Mouse (Mus musculus) embryonic facial prominence, embryonic 13.5 days (tissue): Measurements from ENCODE around the gene Spats2l. TPM values are rescaled to one million over a fixed set of nuclear protein-coding genes. Genes with fewer than 3 reads are reported as not detected.

Experiments
- ATAC-seq: fragments of 200-750 bp; cut with Nextera tagmentation; 2 replicates; pipeline ENCODE4 v1.8.0; 2017; ENCODE audit warnings: low read depth; ENCODE audit not compliant: insufficient number of reproducible peaks, insufficient read depth, low FRiP score, low TSS enrichment
- H3K27ac ChIP-seq: fragments of 300-500 bp; sonication (generic); 2 replicates; pipeline ENCODE4 v1.5.1; 2015; ENCODE audit warnings: moderate library complexity, mild to moderate bottlenecking, inconsistent platforms
- H3K27me3 ChIP-seq: fragments of 300-500 bp; sonication (generic); 2 replicates; pipeline ENCODE4 v1.6.1; 2015; ENCODE audit warnings: mild to moderate bottlenecking, inconsistent platforms
- H3K36me3 ChIP-seq: fragments of 300-500 bp; sonication (generic); 2 replicates; pipeline ENCODE4 v1.6.1; 2015; ENCODE audit warnings: mild to moderate bottlenecking, inconsistent platforms
- H3K4me1 ChIP-seq: fragments of 300-500 bp; sonication (generic); 2 replicates; pipeline ENCODE4 v1.6.1; 2015; ENCODE audit warnings: inconsistent platforms
- H3K4me2 ChIP-seq: fragments of 300-500 bp; sonication (generic); 2 replicates; pipeline ENCODE4 v1.6.1; 2015; ENCODE audit warnings: moderate library complexity, mild to moderate bottlenecking, inconsistent platforms
- H3K4me3 ChIP-seq: fragments of 300-500 bp; sonication (generic); 2 replicates; pipeline ENCODE4 v1.5.1; 2015; ENCODE audit warnings: mild to moderate bottlenecking, inconsistent platforms
- H3K9ac ChIP-seq: fragments of 300-500 bp; sonication (generic); 2 replicates; pipeline ENCODE4 v1.6.1; 2015; ENCODE audit warnings: mild to moderate bottlenecking, inconsistent platforms
- H3K9me3 ChIP-seq: fragments of 300-500 bp; sonication (generic); 2 replicates; pipeline ENCODE4 v1.6.1; 2016; ENCODE audit warnings: inconsistent platforms
- WGBS: fragments of 180-500 bp; shearing (Covaris S2); methylation state at CpG from one replicate; pipeline ENCODE4 v1.1.7; 2015; ENCODE audit warnings: mixed read lengths; 5-methylcytosine and 5-hydroxymethylcytosine counted together
- polyA plus RNA-seq: library from polyadenylated mRNA; unstranded; fragments of >200 nt; fragmentation: Nextera tagmentation; extraction: Ambion mirVana; gene quantifications from 2 replicates; pipeline ENCODE4 v1.2.1, GENCODE M21; 2015

Spats2l gene
- 143 and 156 TPM in 2 replicates for polyA plus RNA-seq

- Histone ChIP-seq H3K4me1 (peaks cover 24% of the 10 kb centered on the region), H3K9me3 (no peaks in the 10 kb centered on the region), H3K9ac (peak within 1 kb of the TSS; percentile 95), H3K27me3 (no peaks in the 10 kb centered on the region), H3K4me3 (peak within 1 kb of the TSS; percentile 88), H3K36me3 (no peaks in the 10 kb centered on the region), H3K4me2 (peak within 1 kb of the TSS; percentile 78), H3K27ac (peak within 1 kb of the TSS; percentile 98)
- WGBS: under 1% methylated on average over 22 of the region's 22 CpGs
- ATAC-seq: peak; percentile 52; the same call in 1 of the 2 replicates
Observed at GRCm38 (mm10) chr1:57774001-57774667, at the start of gene Spats2l. Gene Spats2l, plus strand, starts transcription at chr1:57774162.

GRCm38 (mm10) chr1:57725268-57725667 is 48.7 kb upstream of the Spats2l start:
- H3K4me2 ChIP-seq: no peak overlapping the region
- no peak overlapping the region for H3K9ac ChIP-seq
- no peaks in the 10 kb centered on the region for H3K27me3 ChIP-seq
- no peaks in the 10 kb centered on the region for H3K9me3 ChIP-seq
- ATAC-seq: no peak
- WGBS: 92% methylated on average over 5 of the region's 5 CpGs
- H3K4me1 ChIP-seq: peaks cover 6% of the 10 kb centered on the region; the same call in 1 of the 2 replicates
- no peaks in the 10 kb centered on the region for H3K36me3 ChIP-seq
- no peak overlapping the region for H3K4me3 ChIP-seq
- H3K27ac ChIP-seq: no peak overlapping the region

GRCm38 (mm10) chr1:57735877-57736276 is 38.1 kb upstream of the Spats2l start:
- no peak for ATAC-seq
- Histone ChIP-seq H3K9me3 (no peaks in the 10 kb centered on the region), H3K4me2 (no peak overlapping the region), H3K9ac (no peak overlapping the region), H3K4me3 (no peak overlapping the region), H3K27me3 (no peaks in the 10 kb centered on the region), H3K36me3 (no peaks in the 10 kb centered on the region), H3K4me1 (no peaks in the 10 kb centered on the region), H3K27ac (no peak overlapping the region)
- 59% methylated on average over 4 of the region's 4 CpGs for WGBS

GRCm38 (mm10) chr1:57741740-57742139 is 32.2 kb upstream of the Spats2l start:
- H3K9ac ChIP-seq: no peak overlapping the region
- no peaks in the 10 kb centered on the region for H3K27me3 ChIP-seq
- no peak overlapping the region for H3K4me3 ChIP-seq
- H3K4me2 ChIP-seq: no peak overlapping the region
- WGBS: 83% methylated on average over 8 of the region's 8 CpGs
- H3K4me1 ChIP-seq: peaks cover 9% of the 10 kb centered on the region
- no peak overlapping the region for H3K27ac ChIP-seq
- H3K36me3 ChIP-seq: no peaks in the 10 kb centered on the region
- no peak for ATAC-seq
- H3K9me3 ChIP-seq: no peaks in the 10 kb centered on the region

- no peaks in the 10 kb centered on the region for H3K27me3 ChIP-seq
- H3K4me2 ChIP-seq: no peak overlapping the region
- no peak overlapping the region for H3K27ac ChIP-seq
- H3K9me3 ChIP-seq: no peaks in the 10 kb centered on the region
- peaks cover 9% of the 10 kb centered on the region for H3K4me1 ChIP-seq
- H3K36me3 ChIP-seq: no peaks in the 10 kb centered on the region
- H3K4me3 ChIP-seq: no peak overlapping the region
- no peak for ATAC-seq
- 87% methylated on average over 2 of the region's 2 CpGs for WGBS
- H3K9ac ChIP-seq: no peak overlapping the region
Observed at GRCm38 (mm10) chr1:57742266-57742665, 31.7 kb upstream of the Spats2l start.

GRCm38 (mm10) chr1:57751781-57752180 is 22.2 kb upstream of the Spats2l start:
- no peak overlapping the region for H3K9ac ChIP-seq
- H3K9me3 ChIP-seq: no peaks in the 10 kb centered on the region
- ATAC-seq: no peak
- no peaks in the 10 kb centered on the region for H3K36me3 ChIP-seq
- peaks cover 9% of the 10 kb centered on the region; the same call in 1 of the 2 replicates for H3K4me1 ChIP-seq
- no peaks in the 10 kb centered on the region for H3K27me3 ChIP-seq
- WGBS: 71% methylated on average over 3 of the region's 3 CpGs
- no peak overlapping the region for H3K4me2 ChIP-seq
- H3K4me3 ChIP-seq: no peak overlapping the region
- H3K27ac ChIP-seq: no peak overlapping the region

- Histone ChIP-seq H3K9me3 (no peaks in the 10 kb centered on the region), H3K36me3 (no peaks in the 10 kb centered on the region), H3K27ac (no peak overlapping the region), H3K4me3 (no peak overlapping the region), H3K4me1 (no peaks in the 10 kb centered on the region), H3K9ac (no peak overlapping the region), H3K4me2 (no peak overlapping the region), H3K27me3 (no peaks in the 10 kb centered on the region)
- no peak for ATAC-seq
- WGBS: 90% methylated on average over 7 of the region's 7 CpGs
Observed at GRCm38 (mm10) chr1:57766396-57766795, 7.6 kb upstream of the Spats2l start.

GRCm38 (mm10) chr1:57773326-57773725 is 636 bp upstream of the Spats2l start:
- H3K27ac ChIP-seq: no peak overlapping the region

GRCm38 (mm10) chr1:57774668-57775495 is 920 bp downstream of the Spats2l start:
- peaks cover 24% of the 10 kb centered on the region for H3K4me1 ChIP-seq
- H3K4me2 ChIP-seq: peak overlapping the region; percentile 78
- no peaks in the 10 kb centered on the region for H3K9me3 ChIP-seq
- WGBS: under 1% methylated on average over 102 of the region's 113 CpGs
- peak overlapping the region; percentile 88 for H3K4me3 ChIP-seq
- no peaks in the 10 kb centered on the region for H3K27me3 ChIP-seq
- peak overlapping the region; percentile 95 for H3K9ac ChIP-seq
- ATAC-seq: peak; percentile 86
- H3K36me3 ChIP-seq: no peaks in the 10 kb centered on the region
- peak overlapping the region; percentile 98 for H3K27ac ChIP-seq

More at GRCm38 (mm10) chr1:57773326-57773725, 636 bp upstream of the Spats2l start:
- no peak overlapping the region for H3K9ac ChIP-seq
- H3K9me3 ChIP-seq: no peaks in the 10 kb centered on the region
- H3K4me3 ChIP-seq: no peak overlapping the region
- 84% methylated on average over 5 of the region's 5 CpGs for WGBS
- peaks cover 18% of the 10 kb centered on the region for H3K4me1 ChIP-seq
- no peaks in the 10 kb centered on the region for H3K27me3 ChIP-seq
- peak overlapping the region; percentile 78 for H3K4me2 ChIP-seq
- H3K36me3 ChIP-seq: no peaks in the 10 kb centered on the region
- ATAC-seq: no peak

- H3K9me3 ChIP-seq: no peaks in the 10 kb centered on the region
- peak overlapping the region; percentile 98 for H3K27ac ChIP-seq
- WGBS: 0% methylated on average over 14 of the region's 14 CpGs
- 0 out of 2 replicates have a peak, but pooled peaks have one; percentile 4 for ATAC-seq
- H3K27me3 ChIP-seq: no peaks in the 10 kb centered on the region
- no peaks in the 10 kb centered on the region for H3K36me3 ChIP-seq
- peak overlapping the region; percentile 78 for H3K4me2 ChIP-seq
- peaks cover 24% of the 10 kb centered on the region for H3K4me1 ChIP-seq
- peak overlapping the region; percentile 88 for H3K4me3 ChIP-seq
- peak overlapping the region; percentile 95 for H3K9ac ChIP-seq
Observed at GRCm38 (mm10) chr1:57775496-57775790, 1.5 kb downstream of the Spats2l start.

GRCm38 (mm10) chr1:57776671-57777281 is 2.8 kb downstream of the Spats2l start:
- H3K4me1 ChIP-seq: peaks cover 24% of the 10 kb centered on the region
- H3K4me2 ChIP-seq: peak overlapping the region; percentile 78
- H3K27ac ChIP-seq: no peak overlapping the region
- no peaks in the 10 kb centered on the region for H3K9me3 ChIP-seq
- ATAC-seq: no peak
- H3K4me3 ChIP-seq: peak overlapping the region; percentile 88
- no peak overlapping the region for H3K9ac ChIP-seq
- no peaks in the 10 kb centered on the region for H3K36me3 ChIP-seq
- H3K27me3 ChIP-seq: no peaks in the 10 kb centered on the region
- WGBS: 35% methylated on average over 5 of the region's 5 CpGs
